Mouse (Mus musculus): ENCODE results near the gene Pakap. TPM values are rescaled to one million over a fixed set of nuclear protein-coding genes. Genes with fewer than 3 reads are reported as not detected.

Gene Pakap
- polyA plus RNA-seq, 1 experiment from 2014 or later = 12.7 TPM

DNA sequence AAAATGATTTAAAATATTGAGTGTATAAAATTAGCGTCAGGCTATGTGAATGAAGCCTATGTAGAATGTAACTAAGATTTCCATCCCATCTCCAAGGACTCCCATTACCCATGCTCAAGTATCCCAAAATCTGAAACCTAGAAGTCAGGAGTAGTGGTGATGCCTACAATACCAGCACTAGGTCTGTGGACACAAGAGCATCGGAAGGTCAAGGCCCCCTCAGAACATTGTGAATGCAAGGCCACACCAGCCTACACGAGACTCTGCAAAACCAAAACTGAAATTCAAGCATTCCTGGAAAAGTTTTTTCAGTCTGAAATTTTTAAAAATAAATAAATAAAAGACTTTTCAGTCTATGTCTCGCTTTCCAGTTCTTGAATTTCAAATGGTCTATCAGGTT lies 104.6 kb downstream of the Pakap start:
- H3K4me3 ChIP-seq (ENCODE audit: low read depth, low read length) = no peak overlapping the region
- H3K27ac ChIP-seq (ENCODE audit: low read length) = no peak overlapping the region
- H3K9me3 ChIP-seq (replicated peaks; ENCODE audit: control insufficient read depth, low read length, poor library complexity, severe bottlenecking) = no peaks in the 10 kb centered on the region
- no peak overlapping the region for H3K4me2 ChIP-seq (ENCODE audit: low read length)
- no peaks in the 10 kb centered on the region for H3K27me3 ChIP-seq (ENCODE audit: control insufficient read depth, insufficient read depth, low read depth, low read length)
- no peak for ATAC-seq
- no peak overlapping the region for H3K9ac ChIP-seq (ENCODE audit: low read depth, low read length)
- WGBS = 75% methylated on average over 4 of the region's 4 CpGs
- no peaks in the 10 kb centered on the region for H3K4me1 ChIP-seq (ENCODE audit: control insufficient read depth, insufficient read depth, low read length)
- no peaks in the 10 kb centered on the region for H3K36me3 ChIP-seq (ENCODE audit: control insufficient read depth, insufficient read depth, low read length)

DNA sequence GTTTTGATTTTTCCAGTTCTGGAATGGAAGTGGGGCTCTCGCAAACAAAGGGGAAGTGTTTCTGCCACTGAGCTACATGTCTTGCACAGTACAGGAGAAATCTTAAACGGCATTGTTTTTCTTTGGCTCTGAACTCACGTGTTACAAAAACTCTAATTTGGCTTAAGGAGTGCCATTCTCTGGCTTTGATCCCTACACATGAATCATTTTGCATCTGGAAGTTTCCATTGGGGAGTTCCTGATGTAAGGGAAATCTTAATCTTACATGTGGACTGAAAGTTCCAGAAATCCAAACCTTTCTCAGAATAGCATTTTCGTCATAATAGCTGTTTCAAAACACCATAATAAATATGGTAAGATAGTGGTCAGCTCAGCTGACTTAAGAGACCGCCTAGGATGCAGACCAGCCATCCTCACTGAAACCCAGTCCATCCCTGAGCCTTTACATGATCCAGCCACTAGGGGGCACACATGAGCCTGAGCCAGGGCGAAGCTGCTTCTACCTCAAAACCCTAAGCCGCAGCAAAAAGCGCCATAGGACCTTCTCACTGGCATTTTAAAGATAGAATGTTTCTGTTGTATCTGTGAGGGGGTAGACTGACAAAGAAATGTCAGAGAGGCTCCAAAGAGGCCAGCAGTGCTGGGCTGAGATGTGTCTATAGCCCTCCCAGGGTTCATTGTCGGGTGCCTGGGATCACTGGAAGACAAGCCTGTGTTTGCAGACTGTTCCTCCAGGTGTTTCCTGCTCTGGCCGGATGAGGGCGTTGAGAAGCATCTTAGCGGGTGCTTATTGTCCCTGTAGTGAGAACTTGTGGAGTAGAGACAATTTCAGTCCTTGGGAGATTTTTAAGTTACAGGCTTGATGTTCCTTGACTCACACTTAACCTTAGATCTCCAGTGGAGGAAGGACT lies 105.3 kb downstream of the Pakap start:
- ATAC-seq = peak; percentile 77; the same call in 1 of the 2 replicates
- Histone ChIP-seq H3K4me2 (ENCODE audit: low read length) (peak overlapping the region; percentile 40), H3K36me3 (ENCODE audit: control insufficient read depth, insufficient read depth, low read length) (no peaks in the 10 kb centered on the region), H3K27me3 (ENCODE audit: control insufficient read depth, insufficient read depth, low read depth, low read length) (no peaks in the 10 kb centered on the region), H3K9me3 (replicated peaks; ENCODE audit: control insufficient read depth, low read length, poor library complexity, severe bottlenecking) (no peaks in the 10 kb centered on the region), H3K9ac (ENCODE audit: low read depth, low read length) (no peak overlapping the region), H3K4me3 (ENCODE audit: low read depth, low read length) (no peak overlapping the region), H3K4me1 (ENCODE audit: control insufficient read depth, insufficient read depth, low read length) (no peaks in the 10 kb centered on the region), H3K27ac (ENCODE audit: low read length) (no peak overlapping the region)
- 16% methylated on average over 12 of the region's 12 CpGs for WGBS

DNA sequence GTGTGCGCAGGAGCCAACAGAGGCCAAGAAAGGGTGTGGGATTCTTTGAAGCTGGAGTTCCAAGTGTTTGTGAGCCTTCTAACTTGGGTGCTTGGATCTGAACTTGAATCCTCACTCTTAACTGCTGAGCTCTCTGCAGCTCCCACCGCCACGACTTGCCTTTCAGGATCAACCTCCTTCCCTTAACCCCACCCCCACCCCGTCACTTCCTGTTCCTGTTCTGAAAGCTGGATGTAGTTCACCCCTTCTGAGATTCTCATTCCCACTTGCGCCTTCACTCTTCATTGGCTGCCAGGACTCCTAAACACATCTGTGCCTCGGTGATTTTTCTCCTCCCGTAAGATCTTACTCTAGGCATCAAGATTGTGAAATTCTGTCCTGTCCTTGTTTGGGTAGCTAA lies 106.4 kb downstream of the Pakap start:
- ATAC-seq = no peak
- Histone ChIP-seq H3K27me3 (ENCODE audit: control insufficient read depth, insufficient read depth, low read depth, low read length) (no peaks in the 10 kb centered on the region), H3K4me3 (ENCODE audit: low read depth, low read length) (no peak overlapping the region)

DNA sequence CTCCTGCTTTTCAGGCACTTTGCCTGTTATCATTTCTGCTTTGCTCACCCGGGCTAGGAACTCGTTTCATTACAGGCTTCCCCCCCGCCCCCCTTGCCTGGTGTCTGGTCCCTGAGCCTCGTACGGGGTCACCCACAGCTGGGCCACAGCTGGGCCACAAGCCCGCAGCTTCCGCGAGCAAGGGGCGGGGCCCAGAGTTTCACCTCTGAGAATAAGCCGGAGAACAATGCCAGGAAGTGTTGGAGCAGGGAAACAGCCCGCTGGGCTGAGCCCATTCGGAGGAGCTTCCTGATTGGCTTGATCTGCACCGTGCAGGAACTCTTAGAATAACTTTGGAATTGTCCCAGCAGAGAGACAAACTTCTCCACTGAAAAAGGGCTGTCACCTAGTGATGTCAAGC lies 107.4 kb downstream of the Pakap start:
- H3K9ac ChIP-seq (ENCODE audit: low read depth, low read length) = no peak overlapping the region
- peak overlapping the region; percentile 28 for H3K4me2 ChIP-seq (ENCODE audit: low read length)
- H3K4me3 ChIP-seq (ENCODE audit: low read depth, low read length) = no peak overlapping the region
- H3K27me3 ChIP-seq (ENCODE audit: control insufficient read depth, insufficient read depth, low read depth, low read length) = no peaks in the 10 kb centered on the region
- peak; percentile 16; the same call in 1 of the 2 replicates for ATAC-seq
- no peaks in the 10 kb centered on the region for H3K9me3 ChIP-seq (replicated peaks; ENCODE audit: control insufficient read depth, low read length, poor library complexity, severe bottlenecking)
- H3K4me1 ChIP-seq (ENCODE audit: control insufficient read depth, insufficient read depth, low read length) = no peaks in the 10 kb centered on the region
- H3K27ac ChIP-seq (ENCODE audit: low read length) = no peak overlapping the region
- WGBS = 3% methylated on average over 13 of the region's 13 CpGs
- H3K36me3 ChIP-seq (ENCODE audit: control insufficient read depth, insufficient read depth, low read length) = no peaks in the 10 kb centered on the region

More for the DNA sequence above, 106.4 kb downstream of the Pakap start:
- Histone ChIP-seq H3K27ac (ENCODE audit: low read length) (no peak overlapping the region), H3K9ac (ENCODE audit: low read depth, low read length) (no peak overlapping the region), H3K9me3 (replicated peaks; ENCODE audit: control insufficient read depth, low read length, poor library complexity, severe bottlenecking) (no peaks in the 10 kb centered on the region), H3K4me2 (ENCODE audit: low read length) (no peak overlapping the region), H3K4me1 (ENCODE audit: control insufficient read depth, insufficient read depth, low read length) (no peaks in the 10 kb centered on the region), H3K36me3 (ENCODE audit: control insufficient read depth, insufficient read depth, low read length) (no peaks in the 10 kb centered on the region)
- 79% methylated on average over 7 of the region's 7 CpGs for WGBS

DNA sequence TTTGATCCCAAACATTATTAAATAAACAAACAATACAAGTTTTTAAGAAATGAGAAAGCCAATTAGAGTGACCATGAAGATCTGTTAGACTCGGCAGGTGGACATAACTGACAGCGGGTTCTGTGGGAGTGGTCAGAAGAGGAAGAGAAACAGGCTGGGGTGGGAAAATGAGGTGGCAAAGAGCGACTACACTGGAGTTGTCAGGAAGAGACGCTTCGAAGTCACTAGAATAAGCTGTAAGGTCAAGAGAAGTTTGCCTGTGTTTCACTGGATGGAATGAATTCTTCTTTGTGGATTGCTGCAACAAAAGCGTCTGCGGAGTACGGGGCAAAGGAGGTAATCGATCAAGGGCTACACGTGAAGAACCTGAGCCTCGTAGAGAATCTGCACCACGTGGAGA lies 109.9 kb downstream of the Pakap start:
- Histone ChIP-seq H3K4me1 (ENCODE audit: control insufficient read depth, insufficient read depth, low read length) (no peaks in the 10 kb centered on the region), H3K9ac (ENCODE audit: low read depth, low read length) (no peak overlapping the region), H3K9me3 (replicated peaks; ENCODE audit: control insufficient read depth, low read length, poor library complexity, severe bottlenecking) (no peaks in the 10 kb centered on the region), H3K27me3 (ENCODE audit: control insufficient read depth, insufficient read depth, low read depth, low read length) (no peaks in the 10 kb centered on the region), H3K36me3 (ENCODE audit: control insufficient read depth, insufficient read depth, low read length) (no peaks in the 10 kb centered on the region), H3K27ac (ENCODE audit: low read length) (no peak overlapping the region), H3K4me2 (ENCODE audit: low read length) (no peak overlapping the region), H3K4me3 (ENCODE audit: low read depth, low read length) (no peak overlapping the region)
- ATAC-seq = no peak
- 86% methylated on average over 12 of the region's 12 CpGs for WGBS

DNA sequence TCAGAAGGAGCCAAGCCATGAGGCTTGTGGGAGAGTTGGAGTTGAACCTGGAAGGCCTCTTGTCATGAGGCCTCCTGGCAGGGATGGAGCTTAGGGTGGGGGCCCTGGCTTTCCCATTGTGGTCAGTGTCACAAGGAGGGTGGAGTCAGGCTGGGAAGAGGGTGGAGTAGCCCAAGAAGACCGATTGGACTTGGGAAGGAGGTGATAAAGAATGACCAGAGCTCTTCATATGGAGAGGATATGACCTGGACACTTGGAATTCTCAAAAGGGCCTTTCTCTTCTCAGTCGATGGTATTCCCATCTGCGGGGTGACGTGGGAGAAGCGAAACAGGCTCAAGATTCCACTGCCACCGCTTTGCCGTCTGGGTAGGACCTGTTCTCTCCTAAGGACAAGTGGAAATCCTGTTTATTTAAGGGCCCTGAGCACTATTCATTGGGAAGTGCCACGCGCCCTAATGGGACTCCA lies 111.0 kb downstream of the Pakap start:
- H3K9me3 ChIP-seq (replicated peaks; ENCODE audit: control insufficient read depth, low read length, poor library complexity, severe bottlenecking) = no peaks in the 10 kb centered on the region
- H3K4me1 ChIP-seq (ENCODE audit: control insufficient read depth, insufficient read depth, low read length) = no peaks in the 10 kb centered on the region
- 82% methylated on average over 9 of the region's 9 CpGs for whole genome bisulfite sequencing
- H3K27me3 ChIP-seq (ENCODE audit: control insufficient read depth, insufficient read depth, low read depth, low read length) = no peaks in the 10 kb centered on the region
- no peaks in the 10 kb centered on the region for H3K36me3 ChIP-seq (ENCODE audit: control insufficient read depth, insufficient read depth, low read length)
- no peak overlapping the region for H3K4me3 ChIP-seq (ENCODE audit: low read depth, low read length)
- ATAC-seq = no peak
- H3K4me2 ChIP-seq (ENCODE audit: low read length) = no peak overlapping the region
- H3K9ac ChIP-seq (ENCODE audit: low read depth, low read length) = no peak overlapping the region
- no peak overlapping the region for H3K27ac ChIP-seq (ENCODE audit: low read length)

DNA sequence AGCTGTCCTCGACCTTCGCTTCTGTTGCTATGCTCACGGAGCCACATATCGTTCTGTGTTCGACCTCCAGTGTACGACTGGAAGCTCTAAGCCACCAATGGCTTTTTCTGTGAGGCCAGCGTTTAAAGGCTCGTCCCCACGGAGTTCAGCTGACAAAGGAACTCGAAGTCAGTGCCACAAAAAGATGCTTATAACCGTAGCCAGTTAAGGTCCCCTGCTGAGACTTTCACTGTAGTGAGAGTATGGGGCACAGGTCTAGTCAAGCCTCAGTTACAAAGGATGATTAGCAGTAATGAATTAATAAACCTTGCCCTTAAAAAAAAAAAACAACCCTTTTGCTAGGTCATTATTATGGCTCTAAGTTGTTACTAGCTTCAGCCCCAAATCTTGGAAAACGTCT lies 112.2 kb downstream of the Pakap start:
- 57% methylated on average over 12 of the region's 12 CpGs for WGBS
- no peak overlapping the region for H3K9ac ChIP-seq (ENCODE audit: low read depth, low read length)

DNA sequence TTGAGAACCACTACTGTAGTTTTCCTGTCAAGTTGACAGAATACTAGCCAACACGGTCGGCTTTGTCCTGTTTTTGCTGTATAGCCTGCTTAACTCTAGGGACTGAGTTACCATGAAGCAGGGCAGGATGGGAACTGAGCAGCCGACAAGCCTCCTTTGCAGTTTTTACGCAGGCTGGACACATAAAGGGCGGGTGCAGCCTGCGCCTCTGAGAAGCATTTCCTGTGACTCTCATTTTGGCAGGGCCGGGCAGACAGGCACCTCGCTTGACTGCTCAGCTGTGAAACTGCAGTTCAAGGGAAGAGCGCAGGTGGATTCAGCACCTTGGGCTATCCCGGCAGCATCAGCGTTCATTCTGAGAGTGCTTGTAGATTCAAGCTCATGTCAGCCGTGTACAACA lies 113.5 kb downstream of the Pakap start:
- Histone ChIP-seq H3K36me3 (ENCODE audit: control insufficient read depth, insufficient read depth, low read length) (no peaks in the 10 kb centered on the region), H3K9me3 (replicated peaks; ENCODE audit: control insufficient read depth, low read length, poor library complexity, severe bottlenecking) (no peaks in the 10 kb centered on the region), H3K9ac (ENCODE audit: low read depth, low read length) (no peak overlapping the region), H3K4me2 (ENCODE audit: low read length) (no peak overlapping the region), H3K27ac (ENCODE audit: low read length) (no peak overlapping the region), H3K4me1 (ENCODE audit: control insufficient read depth, insufficient read depth, low read length) (no peaks in the 10 kb centered on the region), H3K4me3 (ENCODE audit: low read depth, low read length) (no peak overlapping the region), H3K27me3 (ENCODE audit: control insufficient read depth, insufficient read depth, low read depth, low read length) (no peaks in the 10 kb centered on the region)
- no peak for ATAC-seq
- 51% methylated on average over 12 of the region's 12 CpGs for WGBS

More for the DNA sequence above, 112.2 kb downstream of the Pakap start:
- H3K36me3 ChIP-seq (ENCODE audit: control insufficient read depth, insufficient read depth, low read length) = no peaks in the 10 kb centered on the region
- H3K27ac ChIP-seq (ENCODE audit: low read length) = no peak overlapping the region
- H3K27me3 ChIP-seq (ENCODE audit: control insufficient read depth, insufficient read depth, low read depth, low read length) = no peaks in the 10 kb centered on the region
- H3K4me3 ChIP-seq (ENCODE audit: low read depth, low read length) = no peak overlapping the region
- H3K4me1 ChIP-seq (ENCODE audit: control insufficient read depth, insufficient read depth, low read length) = no peaks in the 10 kb centered on the region
- H3K9me3 ChIP-seq (replicated peaks; ENCODE audit: control insufficient read depth, low read length, poor library complexity, severe bottlenecking) = no peaks in the 10 kb centered on the region
- no peak for ATAC-seq
- H3K4me2 ChIP-seq (ENCODE audit: low read length) = no peak overlapping the region

DNA sequence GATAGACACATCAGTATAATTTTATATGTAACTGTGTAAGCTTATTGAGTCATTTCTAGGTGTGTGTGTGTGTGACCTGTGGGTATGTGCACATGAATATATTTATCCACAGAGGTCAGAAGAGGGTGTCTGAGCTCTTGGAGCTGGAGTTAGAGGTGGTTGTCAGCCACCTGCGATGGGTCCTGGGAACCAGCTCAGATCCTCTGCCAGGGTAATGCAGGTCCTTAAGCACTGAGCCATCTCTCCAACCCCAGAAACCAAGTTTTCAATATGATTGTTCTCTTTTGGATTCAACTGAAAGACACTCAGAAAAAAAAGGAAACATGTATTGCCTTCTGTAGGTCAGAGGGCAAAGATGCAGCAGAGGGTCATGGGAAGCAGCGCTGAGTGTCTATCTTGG lies 114.4 kb downstream of the Pakap start:
- Histone ChIP-seq H3K4me1 (ENCODE audit: control insufficient read depth, insufficient read depth, low read length) (no peaks in the 10 kb centered on the region), H3K36me3 (ENCODE audit: control insufficient read depth, insufficient read depth, low read length) (no peaks in the 10 kb centered on the region), H3K9me3 (replicated peaks; ENCODE audit: control insufficient read depth, low read length, poor library complexity, severe bottlenecking) (no peaks in the 10 kb centered on the region), H3K9ac (ENCODE audit: low read depth, low read length) (no peak overlapping the region), H3K4me3 (ENCODE audit: low read depth, low read length) (no peak overlapping the region), H3K27ac (ENCODE audit: low read length) (no peak overlapping the region), H3K27me3 (ENCODE audit: control insufficient read depth, insufficient read depth, low read depth, low read length) (no peaks in the 10 kb centered on the region), H3K4me2 (ENCODE audit: low read length) (no peak overlapping the region)
- ATAC-seq = no peak
- WGBS = 91% methylated on average over 2 of the region's 2 CpGs
